Mouse (Mus musculus): ENCODE data around the gene Tcp10c. TPM values are rescaled to one million over a fixed set of nuclear protein-coding genes. Genes with fewer than 3 reads are reported as not detected.

Tcp10c gene
- total RNA-seq, 2 experiments from 2014 or later: not detected

Other genes with a start within 250 kb of the Tcp10c start
- not detected for gene Unc93a, start 222.8 kb upstream of the Tcp10c start, total RNA-seq (2021)
- gene Smok2a, start 133.4 kb upstream of the Tcp10c start, total RNA-seq (2021): not detected
- gene Smok2b, start 124.3 kb upstream of the Tcp10c start, total RNA-seq (2021): not detected